Mouse (Mus musculus) urinary bladder, postnatal 10 days (tissue): ENCODE data around the gene Setd7.

Source experiments
- DNase-seq: peaks from one replicate; pipeline ENCODE4 v3.0.0; 2022; ENCODE audit warnings: low spot score

Gene Setd7

DNA sequence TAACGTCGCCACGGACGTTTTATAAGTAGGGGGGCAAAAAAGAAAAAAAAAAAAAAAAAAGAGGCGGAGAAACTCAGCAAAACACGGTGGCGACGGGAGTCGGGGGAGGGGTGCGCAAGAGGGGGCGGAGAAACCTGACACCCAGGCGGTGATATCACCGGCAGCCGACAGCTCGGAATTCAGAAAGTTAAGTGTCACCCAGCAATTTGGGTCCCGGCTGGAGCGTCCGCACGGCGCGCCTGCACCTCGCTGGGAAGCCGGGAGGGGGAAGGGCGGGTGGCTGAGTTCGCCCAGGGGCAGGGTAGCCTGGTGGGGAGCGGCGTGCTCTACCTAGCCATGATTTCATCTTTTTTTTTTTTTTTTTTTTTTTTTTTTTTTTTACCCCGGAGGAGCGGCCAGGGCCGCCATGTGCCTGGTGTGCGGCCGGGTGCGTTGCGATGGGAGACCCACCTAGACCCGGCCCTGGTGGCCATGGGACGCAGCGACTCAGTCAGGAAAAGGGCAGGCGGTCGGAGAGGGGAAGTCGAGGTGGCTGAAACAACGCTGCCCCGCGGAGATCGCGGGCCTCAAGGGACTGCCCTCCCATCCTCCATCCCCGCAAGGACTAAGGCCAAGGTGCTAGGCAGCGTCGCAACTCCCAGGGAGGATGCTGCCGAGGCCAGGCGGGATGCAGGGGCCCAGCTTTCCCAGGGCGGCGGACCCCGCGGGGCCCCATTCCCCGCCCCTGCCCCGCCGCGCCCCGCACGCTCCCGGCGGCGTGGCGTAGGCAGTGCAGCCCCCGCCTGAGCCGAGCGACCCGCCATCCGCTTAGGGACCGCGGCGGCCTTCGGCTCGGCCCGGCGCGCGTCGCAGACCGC lies 857 bp downstream of the Setd7 start:
- DNase-seq = peak; percentile 50

- DNase-seq = no peak
These were observed 5.1 kb downstream of the Setd7 start for GRCm38 (mm10) chr3:51555583-51555982.

GRCm38 (mm10) chr3:51554836-51555235 lies 5.8 kb downstream of the Setd7 start:
- no peak for DNase-seq

- DNase-seq = no peak
These were observed 6.6 kb downstream of the Setd7 start for GRCm38 (mm10) chr3:51554067-51554466.

DNA sequence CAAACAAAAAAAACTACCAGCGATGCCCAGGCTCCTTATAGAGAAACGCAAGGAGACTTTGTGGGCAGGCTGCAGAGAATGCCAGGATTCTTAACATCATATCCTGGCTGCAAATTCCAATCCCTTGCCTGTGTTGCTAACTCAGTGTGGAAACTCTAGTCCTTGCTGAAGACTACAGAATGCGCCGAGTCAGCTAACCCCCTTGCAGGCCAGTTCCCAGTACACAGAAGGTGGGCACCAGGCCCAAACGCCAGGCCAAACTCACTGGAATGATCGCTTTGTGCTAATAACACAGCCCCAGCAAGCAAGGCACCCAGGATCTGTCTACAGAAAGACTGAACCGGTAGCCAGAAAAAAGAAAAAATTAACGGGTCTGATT lies 7.2 kb downstream of the Setd7 start:
- no peak for DNase-seq

- no peak for DNase-seq
These were observed 7.7 kb downstream of the Setd7 start for GRCm38 (mm10) chr3:51552841-51553496.

GRCm38 (mm10) chr3:51552197-51552596 lies 8.5 kb downstream of the Setd7 start:
- DNase-seq = no peak

- DNase-seq = no peak
These were observed 11.6 kb downstream of the Setd7 start for GRCm38 (mm10) chr3:51548987-51549579.

DNA sequence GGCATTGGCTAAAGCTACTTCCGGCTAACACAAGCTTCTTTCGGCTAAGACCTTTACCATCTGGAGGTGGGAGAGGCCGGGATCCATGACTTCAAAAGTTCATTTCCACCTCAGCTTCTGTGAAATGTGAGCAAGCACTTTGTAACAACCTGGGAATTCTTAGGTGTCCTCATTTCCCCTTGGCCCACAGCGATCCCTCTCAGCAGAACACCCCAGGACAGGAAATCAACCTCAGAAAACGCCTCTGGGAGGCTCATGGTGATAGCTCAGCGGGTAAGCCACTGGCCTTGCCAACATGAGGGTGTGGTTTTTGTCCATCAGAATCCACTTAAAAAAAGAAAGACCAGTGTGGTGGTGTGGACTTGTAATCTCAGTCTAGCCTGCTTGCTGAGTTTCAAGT lies 13.1 kb downstream of the Setd7 start:
- DNase-seq = no peak

- no peak for DNase-seq
These were observed 16.1 kb downstream of the Setd7 start for GRCm38 (mm10) chr3:51544442-51545128.

- no peak for DNase-seq
These were observed 20.0 kb downstream of the Setd7 start for GRCm38 (mm10) chr3:51540659-51541058.

- no peak for DNase-seq
These were observed 20.9 kb downstream of the Setd7 start for GRCm38 (mm10) chr3:51539567-51540408.

- no peak for DNase-seq
These were observed 26.7 kb downstream of the Setd7 start for GRCm38 (mm10) chr3:51534013-51534412.

DNA sequence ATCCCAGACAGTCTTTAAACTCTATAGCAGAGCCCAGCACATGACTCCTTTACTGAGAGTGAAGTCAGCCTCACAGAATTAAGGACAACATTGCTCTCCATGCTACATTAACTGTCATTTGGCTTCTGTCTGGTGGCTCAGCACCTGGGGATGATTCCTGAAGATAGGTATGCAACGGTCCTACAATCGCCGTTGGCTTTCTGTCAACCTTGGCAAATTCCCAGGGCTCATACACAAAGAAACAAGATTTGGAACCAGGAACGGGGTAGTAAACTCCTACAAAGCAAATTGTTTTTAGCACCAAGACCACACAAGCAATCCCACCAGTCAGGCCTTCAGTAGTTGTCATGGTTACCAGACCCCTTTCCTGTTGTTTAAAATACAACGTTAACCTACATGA lies 27.1 kb downstream of the Setd7 start:
- no peak for DNase-seq

DNA sequence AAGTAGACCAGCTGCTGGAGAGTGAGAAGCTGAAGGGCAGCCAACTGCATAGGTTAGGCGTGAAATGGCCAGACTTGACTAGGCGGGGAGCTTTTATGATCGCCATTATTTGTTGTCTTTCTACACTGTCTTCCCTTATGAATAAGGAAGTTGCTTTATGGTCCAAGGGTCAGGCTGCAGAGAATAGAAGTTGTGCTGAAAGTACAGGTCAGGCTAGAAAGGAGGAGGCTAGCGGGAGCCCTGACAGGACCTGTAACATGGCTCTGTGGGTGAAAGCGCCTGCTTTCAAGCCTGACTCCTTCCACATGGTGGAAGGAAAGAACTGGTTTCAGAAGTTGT lies 28.4 kb downstream of the Setd7 start:
- DNase-seq = no peak

DNA sequence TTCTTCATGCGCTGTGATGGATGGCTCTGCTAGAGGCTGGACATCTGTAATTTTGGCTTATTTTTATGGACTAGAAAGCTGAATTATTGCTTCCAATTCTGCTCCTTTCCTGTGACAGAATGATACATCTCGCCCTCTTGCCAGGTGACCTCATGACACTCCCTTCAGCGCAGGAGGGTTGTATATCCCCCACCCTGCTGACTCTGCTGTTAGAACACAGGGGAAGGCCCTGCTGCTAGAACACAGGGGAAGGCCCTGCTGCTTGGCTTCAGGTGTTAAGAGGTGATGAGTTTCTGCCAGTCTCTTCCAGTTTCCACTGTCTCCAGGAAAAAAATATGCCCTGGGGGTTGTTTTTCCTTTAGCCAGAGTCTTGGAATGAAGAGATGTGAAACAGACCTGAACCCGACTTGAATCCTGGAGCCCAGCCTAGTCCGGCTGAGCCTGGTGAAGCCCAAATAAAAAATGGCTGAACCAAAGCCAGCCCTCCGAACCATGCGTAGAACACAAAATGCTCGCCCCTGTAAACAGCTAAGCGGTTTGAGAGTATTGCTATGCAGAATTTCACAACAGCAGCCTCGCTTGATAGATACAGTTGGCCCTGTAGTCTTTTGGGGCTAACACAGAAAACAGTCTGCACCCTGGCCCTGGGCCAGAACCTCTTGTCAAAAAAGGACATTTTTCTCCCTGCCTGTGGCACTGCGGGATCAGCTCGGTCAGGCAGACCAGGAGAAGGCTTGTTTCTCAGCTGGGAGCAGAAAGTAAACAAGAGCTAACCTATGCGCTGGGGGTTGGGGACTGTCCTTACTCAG lies 29.0 kb downstream of the Setd7 start:
- no peak for DNase-seq

DNA sequence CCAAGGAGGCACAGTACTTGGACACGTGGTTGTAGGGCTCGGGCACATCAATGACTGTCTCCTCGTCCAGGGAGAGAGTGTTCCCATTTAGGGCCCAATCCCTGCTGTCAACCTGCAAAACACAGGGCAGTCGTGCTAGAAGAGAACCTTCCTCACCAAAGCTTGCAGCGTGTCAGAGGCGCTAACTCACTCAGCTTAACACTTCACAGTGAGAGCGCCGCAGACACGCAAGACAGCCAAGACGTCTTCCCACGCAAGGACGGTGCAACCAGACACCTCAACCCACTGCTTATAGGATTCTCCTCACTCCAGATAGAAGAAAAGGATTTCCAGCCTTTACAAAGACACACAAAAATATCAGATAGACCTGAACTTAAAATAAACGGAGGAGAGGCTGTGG lies 33.8 kb downstream of the Setd7 start:
- DNase-seq = no peak

- no peak for DNase-seq
These were observed 35.4 kb downstream of the Setd7 start for GRCm38 (mm10) chr3:51525186-51525785.

GRCm38 (mm10) chr3:51521262-51521661 lies 39.4 kb downstream of the Setd7 start:
- DNase-seq = no peak

GRCm38 (mm10) chr3:51518763-51519121 lies 41.9 kb downstream of the Setd7 start:
- DNase-seq = no peak
